Mouse (Mus musculus): ENCODE data around the gene Llph. TPM values are rescaled to one million over a fixed set of nuclear protein-coding genes. Genes with fewer than 3 reads are reported as not detected.

The Llph gene
- polyA plus RNA-seq, 1 experiment: 4.5 TPM

DNA sequence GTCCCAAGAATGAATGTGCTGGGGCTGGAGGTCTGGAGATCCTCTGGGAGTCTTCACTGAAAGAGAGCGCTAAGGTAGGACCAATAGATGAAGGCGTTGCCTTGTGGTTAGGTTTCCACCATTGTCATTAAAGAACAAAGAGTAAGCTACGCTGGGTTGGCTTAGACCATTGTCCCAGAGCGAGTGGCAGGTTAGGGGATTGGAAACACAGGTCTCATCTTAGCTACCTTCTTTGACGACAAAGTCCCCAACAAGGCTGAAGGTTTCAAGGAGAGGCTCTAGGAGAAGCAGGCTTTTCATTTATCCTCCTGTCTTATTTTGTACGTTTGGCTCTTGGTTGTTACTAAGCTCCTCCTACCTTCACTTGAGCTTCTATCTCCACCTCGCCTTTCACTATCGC lies 11.4 kb downstream of the Llph start:
- no peaks in the 10 kb centered on the region for H3K9me3 ChIP-seq (ENCODE audit: control insufficient read depth, low read length)
- peaks cover 2% of the 10 kb centered on the region; the same call in 1 of the 2 replicates for H3K4me1 ChIP-seq (ENCODE audit: control insufficient read depth)
- TF ChIP-seq GATA1 (IDR thresholded peaks at IDR 0.05; ENCODE audit: low read length): no peak
- no peak for TF ChIP-seq TAL1 (IDR thresholded peaks at IDR 0.05; ENCODE audit: low read length)
- H3K4me3 ChIP-seq (replicated peaks): no peak overlapping the region
- H3K27me3 ChIP-seq (ENCODE audit: control insufficient read depth): no peaks in the 10 kb centered on the region; the same call in 1 of the 2 replicates
- H3K36me3 ChIP-seq (ENCODE audit: control insufficient read depth): no peaks in the 10 kb centered on the region; the same call in 1 of the 2 replicates

DNA sequence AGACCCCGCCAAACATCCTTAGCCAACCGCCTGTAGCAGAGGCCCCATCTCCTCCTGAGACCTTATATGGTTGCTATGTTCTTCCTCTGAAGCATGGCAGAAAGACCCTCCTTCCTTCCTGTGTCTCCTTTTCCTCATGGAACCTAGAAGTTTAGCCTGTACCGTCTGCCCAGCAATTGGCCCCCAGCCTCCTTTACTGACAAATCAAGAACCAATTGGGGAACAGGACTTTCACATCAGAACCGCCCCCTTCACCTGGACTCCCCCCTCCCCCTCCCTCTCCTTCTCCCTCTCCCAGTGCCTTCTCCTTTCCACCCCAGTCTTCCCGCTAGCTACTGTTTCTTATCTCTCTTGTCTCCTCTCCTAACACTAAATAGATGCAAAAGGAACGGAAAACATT lies 12.6 kb downstream of the Llph start:
- no peaks in the 10 kb centered on the region for H3K4me1 ChIP-seq (ENCODE audit: control insufficient read depth)
- no peaks in the 10 kb centered on the region for H3K36me3 ChIP-seq (ENCODE audit: control insufficient read depth)
- no peaks in the 10 kb centered on the region; the same call in 1 of the 2 replicates for H3K27me3 ChIP-seq (ENCODE audit: control insufficient read depth)
- no peak overlapping the region for H3K4me3 ChIP-seq (replicated peaks)
- TF ChIP-seq GATA1 (IDR thresholded peaks at IDR 0.05; ENCODE audit: low read length): no peak
- no peak for TF ChIP-seq TAL1 (IDR thresholded peaks at IDR 0.05; ENCODE audit: low read length)
- no peaks in the 10 kb centered on the region for H3K9me3 ChIP-seq (ENCODE audit: control insufficient read depth, low read length)

DNA sequence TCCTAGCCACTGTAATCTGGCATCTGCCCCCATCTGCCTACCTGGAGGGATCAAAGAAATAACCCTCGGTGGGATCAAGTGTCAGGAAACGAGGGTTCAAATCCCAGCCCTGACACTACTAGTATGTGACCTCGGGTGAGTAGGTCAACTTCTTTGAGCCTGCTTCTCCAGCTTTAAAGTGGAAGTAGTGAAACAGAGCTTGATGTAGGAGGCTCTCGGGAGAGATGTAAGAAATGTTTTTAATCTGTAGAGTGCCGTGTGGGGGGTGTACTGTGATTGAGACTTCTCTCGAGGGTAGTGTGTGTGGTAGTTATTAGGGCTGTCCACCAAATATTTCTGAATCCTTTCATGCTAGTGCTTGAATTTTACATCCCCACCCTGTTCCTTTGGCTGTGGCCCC lies 15.6 kb downstream of the Llph start:
- Histone ChIP-seq H3K4me1 (ENCODE audit: control insufficient read depth) (no peaks in the 10 kb centered on the region), H3K27me3 (ENCODE audit: control insufficient read depth) (no peaks in the 10 kb centered on the region; the same call in 1 of the 2 replicates), H3K9me3 (ENCODE audit: control insufficient read depth, low read length) (no peaks in the 10 kb centered on the region), H3K4me3 (replicated peaks) (no peak overlapping the region), H3K36me3 (ENCODE audit: control insufficient read depth) (no peaks in the 10 kb centered on the region)
- TF ChIP-seq TAL1 (IDR thresholded peaks at IDR 0.05; ENCODE audit: low read length): no peak
- no peak for TF ChIP-seq GATA1 (IDR thresholded peaks at IDR 0.05; ENCODE audit: low read length)

DNA sequence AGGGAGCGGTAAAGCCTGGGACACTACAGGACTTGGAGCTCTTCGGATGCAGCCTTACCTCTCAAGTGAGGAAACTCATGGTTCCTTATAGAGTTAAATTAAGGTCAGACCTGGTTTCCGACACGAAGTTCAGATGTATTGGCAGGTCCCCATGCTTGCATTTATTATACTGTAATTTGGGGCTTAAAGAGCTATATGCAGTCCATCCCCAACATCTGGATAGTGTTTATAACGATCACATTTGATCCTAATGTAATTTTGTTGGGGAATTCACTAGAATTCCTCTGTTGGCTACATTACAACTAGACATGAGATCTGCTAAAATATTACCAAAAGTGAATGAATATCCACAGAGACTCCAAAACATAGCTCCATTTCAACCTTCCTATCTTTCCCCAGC lies 18.8 kb downstream of the Llph start:
- Histone ChIP-seq H3K9me3 (ENCODE audit: control insufficient read depth, low read length) (no peaks in the 10 kb centered on the region), H3K4me3 (replicated peaks) (no peak overlapping the region), H3K36me3 (ENCODE audit: control insufficient read depth) (no peaks in the 10 kb centered on the region), H3K4me1 (ENCODE audit: control insufficient read depth) (no peaks in the 10 kb centered on the region), H3K27me3 (ENCODE audit: control insufficient read depth) (no peaks in the 10 kb centered on the region)
- TF ChIP-seq GATA1 (IDR thresholded peaks at IDR 0.05; ENCODE audit: low read length) (no peak), TAL1 (IDR thresholded peaks at IDR 0.05; ENCODE audit: low read length) (no peak)

DNA sequence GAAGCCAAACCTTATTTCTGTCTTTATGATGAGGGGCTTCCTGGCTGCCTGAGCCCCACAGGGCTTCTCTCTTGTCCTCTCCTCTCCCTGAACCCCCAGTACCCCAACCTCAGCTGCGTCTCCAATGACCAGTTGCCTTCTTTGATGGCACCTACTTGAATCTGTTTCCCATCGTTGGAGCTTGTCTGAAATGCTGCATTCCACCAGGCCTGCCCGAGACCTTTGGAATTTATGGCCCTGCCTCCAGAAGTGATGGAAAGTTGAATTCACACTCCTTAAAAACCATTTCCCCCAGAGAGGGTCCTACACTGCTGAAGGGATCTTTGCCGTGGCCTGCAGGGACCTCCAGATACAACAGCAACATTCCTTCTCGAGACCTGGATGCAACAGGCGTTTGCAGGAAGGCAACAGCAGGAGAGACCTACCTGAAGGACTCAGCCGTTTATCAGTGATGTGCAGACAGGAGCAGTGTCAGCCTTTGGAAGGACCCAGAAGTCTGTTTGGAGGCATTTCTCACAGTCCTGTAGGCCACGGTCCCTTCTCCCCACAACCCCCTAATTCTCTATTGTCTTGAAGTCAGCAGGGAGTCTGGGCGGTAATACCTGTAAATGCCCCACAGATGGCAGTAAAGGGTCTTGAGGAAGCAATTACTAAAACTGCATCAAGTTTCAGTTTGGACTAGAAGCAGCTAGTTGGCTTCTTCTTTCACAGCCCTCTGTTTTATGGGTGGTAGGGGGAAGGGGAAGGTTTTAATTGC lies 20.3 kb downstream of the Llph start:
- H3K4me1 ChIP-seq (ENCODE audit: control insufficient read depth): no peaks in the 10 kb centered on the region
- H3K9me3 ChIP-seq (ENCODE audit: control insufficient read depth, low read length): no peaks in the 10 kb centered on the region
- H3K27me3 ChIP-seq (ENCODE audit: control insufficient read depth): no peaks in the 10 kb centered on the region; the same call in 1 of the 2 replicates
- no peak for TF ChIP-seq GATA1 (IDR thresholded peaks at IDR 0.05; ENCODE audit: low read length)
- no peak for TF ChIP-seq TAL1 (IDR thresholded peaks at IDR 0.05; ENCODE audit: low read length)
- no peak overlapping the region for H3K4me3 ChIP-seq (replicated peaks)
- no peaks in the 10 kb centered on the region for H3K36me3 ChIP-seq (ENCODE audit: control insufficient read depth)

DNA sequence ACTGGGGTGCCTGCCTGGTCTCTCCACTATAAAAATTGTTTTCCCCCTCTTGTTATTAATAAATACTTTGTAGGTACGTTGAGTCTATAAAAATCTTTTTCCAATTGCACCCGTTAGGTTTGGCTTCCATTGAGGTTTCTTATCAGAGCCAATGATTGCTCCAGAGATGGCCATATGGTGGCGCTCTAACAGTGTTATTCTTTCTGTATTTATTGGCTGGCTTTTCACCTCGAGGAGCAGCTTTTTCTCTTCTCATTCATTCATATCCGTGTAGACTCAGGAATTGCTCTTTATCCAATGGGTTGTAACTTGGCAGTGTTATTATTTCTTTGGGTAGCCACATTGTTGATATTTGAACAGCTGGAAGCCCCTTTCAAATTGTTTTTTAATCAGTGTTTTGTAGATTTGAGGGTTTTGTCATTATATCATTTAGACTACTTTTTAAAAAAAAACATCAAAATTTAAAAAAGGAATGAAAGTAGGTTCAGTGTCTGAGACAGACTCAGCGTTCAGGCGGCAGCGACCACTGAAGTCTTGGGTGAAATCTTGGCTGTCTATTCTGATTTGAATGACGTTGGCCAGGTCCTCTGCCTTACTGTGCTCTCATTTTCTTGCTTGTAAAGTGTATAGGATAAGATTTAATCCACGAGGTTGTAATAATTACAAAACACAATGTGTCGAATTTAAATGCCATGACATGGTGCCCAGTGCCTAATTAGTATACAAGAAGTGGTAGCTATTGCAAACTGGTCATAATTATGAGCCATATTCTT lies 24.2 kb downstream of the Llph start:
- no peak overlapping the region for H3K4me3 ChIP-seq (replicated peaks)
- no peaks in the 10 kb centered on the region for H3K4me1 ChIP-seq (ENCODE audit: control insufficient read depth)
- no peaks in the 10 kb centered on the region for H3K9me3 ChIP-seq (ENCODE audit: control insufficient read depth, low read length)
- H3K36me3 ChIP-seq (ENCODE audit: control insufficient read depth): no peaks in the 10 kb centered on the region
- H3K27me3 ChIP-seq (ENCODE audit: control insufficient read depth): peaks cover 4% of the 10 kb centered on the region; the same call in 1 of the 2 replicates
- no peak for TF ChIP-seq GATA1 (IDR thresholded peaks at IDR 0.05; ENCODE audit: low read length)

DNA sequence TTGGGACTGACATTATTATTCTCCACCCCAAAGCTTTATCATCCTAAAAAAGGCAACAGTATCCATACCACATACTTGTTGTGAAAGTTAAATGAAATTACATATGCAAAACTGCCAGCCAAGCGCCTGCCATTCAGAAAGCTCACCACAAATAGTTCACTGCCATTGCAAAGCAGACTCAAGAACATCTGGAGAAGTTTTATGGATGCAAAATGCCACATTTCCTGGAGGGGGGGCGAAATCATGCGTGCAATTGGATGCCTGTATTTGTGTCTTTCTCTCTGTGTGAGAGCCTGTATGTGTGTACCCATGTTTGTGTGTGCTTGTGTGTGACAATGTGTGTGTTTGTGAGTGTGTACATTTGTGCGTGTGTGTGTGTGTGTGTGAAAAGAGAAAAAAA lies 24.9 kb downstream of the Llph start:
- H3K4me1 ChIP-seq (ENCODE audit: control insufficient read depth): no peaks in the 10 kb centered on the region
- TF ChIP-seq GATA1 (IDR thresholded peaks at IDR 0.05; ENCODE audit: low read length): no peak
- TF ChIP-seq TAL1 (IDR thresholded peaks at IDR 0.05; ENCODE audit: low read length): no peak
- no peaks in the 10 kb centered on the region for H3K36me3 ChIP-seq (ENCODE audit: control insufficient read depth)
- no peaks in the 10 kb centered on the region for H3K9me3 ChIP-seq (ENCODE audit: control insufficient read depth, low read length)
- no peak overlapping the region for H3K4me3 ChIP-seq (replicated peaks)
- peaks cover 4% of the 10 kb centered on the region; the same call in 1 of the 2 replicates for H3K27me3 ChIP-seq (ENCODE audit: control insufficient read depth)

DNA sequence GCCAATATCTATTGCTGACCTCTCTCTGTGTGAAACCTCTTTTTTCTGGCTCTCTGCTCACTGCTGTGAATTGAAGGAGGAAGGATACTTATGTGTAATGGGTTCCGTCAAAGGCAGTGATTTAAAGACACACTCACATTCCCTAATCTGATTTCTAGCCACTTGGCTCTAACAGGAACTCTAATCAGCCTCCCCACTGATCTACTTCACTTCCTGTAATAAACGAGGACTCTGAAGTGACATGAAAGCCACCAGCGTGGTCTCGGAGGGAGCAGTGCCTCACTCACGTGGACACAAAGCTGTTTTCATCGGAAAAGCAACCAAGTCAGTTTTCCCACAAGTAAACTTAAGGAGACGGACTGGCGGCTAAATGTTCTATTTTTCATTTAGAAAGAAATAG lies 25.9 kb downstream of the Llph start:
- Histone ChIP-seq H3K36me3 (ENCODE audit: control insufficient read depth) (no peaks in the 10 kb centered on the region), H3K9me3 (ENCODE audit: control insufficient read depth, low read length) (no peaks in the 10 kb centered on the region), H3K4me3 (replicated peaks) (no peak overlapping the region), H3K4me1 (ENCODE audit: control insufficient read depth) (no peaks in the 10 kb centered on the region), H3K27me3 (ENCODE audit: control insufficient read depth) (peaks cover 4% of the 10 kb centered on the region; the same call in 1 of the 2 replicates)
- TF ChIP-seq GATA1 (IDR thresholded peaks at IDR 0.05; ENCODE audit: low read length) (no peak), TAL1 (IDR thresholded peaks at IDR 0.05; ENCODE audit: low read length) (no peak)

DNA sequence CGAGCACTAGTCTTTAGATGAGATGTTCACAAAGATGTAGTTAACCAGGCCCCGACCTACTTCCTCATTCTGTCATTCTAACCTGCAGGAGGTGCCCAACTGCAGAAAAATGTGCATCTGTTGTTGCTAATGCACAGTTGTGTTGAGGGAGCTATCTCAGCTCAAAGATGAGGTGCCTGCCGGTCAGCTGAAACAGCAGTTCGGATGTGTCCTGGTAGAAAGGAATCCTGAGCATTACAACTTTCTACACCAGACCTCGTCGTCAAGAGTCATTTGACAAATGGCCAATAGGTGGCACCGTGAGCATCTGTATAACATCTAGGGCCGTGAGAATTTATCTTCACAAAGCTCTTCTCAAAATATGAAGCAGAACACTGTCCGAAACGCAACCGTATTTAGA lies 30.4 kb downstream of the Llph start:
- H3K4me1 ChIP-seq (ENCODE audit: control insufficient read depth): no peaks in the 10 kb centered on the region
- TF ChIP-seq TAL1 (IDR thresholded peaks at IDR 0.05; ENCODE audit: low read length) (no peak), GATA1 (IDR thresholded peaks at IDR 0.05; ENCODE audit: low read length) (no peak)
- H3K9me3 ChIP-seq (ENCODE audit: control insufficient read depth, low read length): no peaks in the 10 kb centered on the region
- H3K36me3 ChIP-seq (ENCODE audit: control insufficient read depth): no peaks in the 10 kb centered on the region
- no peak overlapping the region for H3K4me3 ChIP-seq (replicated peaks)
- peaks cover 4% of the 10 kb centered on the region; the same call in 1 of the 2 replicates for H3K27me3 ChIP-seq (ENCODE audit: control insufficient read depth)
